Mouse (Mus musculus): ENCODE results near the gene Cxcl17.

DNA sequence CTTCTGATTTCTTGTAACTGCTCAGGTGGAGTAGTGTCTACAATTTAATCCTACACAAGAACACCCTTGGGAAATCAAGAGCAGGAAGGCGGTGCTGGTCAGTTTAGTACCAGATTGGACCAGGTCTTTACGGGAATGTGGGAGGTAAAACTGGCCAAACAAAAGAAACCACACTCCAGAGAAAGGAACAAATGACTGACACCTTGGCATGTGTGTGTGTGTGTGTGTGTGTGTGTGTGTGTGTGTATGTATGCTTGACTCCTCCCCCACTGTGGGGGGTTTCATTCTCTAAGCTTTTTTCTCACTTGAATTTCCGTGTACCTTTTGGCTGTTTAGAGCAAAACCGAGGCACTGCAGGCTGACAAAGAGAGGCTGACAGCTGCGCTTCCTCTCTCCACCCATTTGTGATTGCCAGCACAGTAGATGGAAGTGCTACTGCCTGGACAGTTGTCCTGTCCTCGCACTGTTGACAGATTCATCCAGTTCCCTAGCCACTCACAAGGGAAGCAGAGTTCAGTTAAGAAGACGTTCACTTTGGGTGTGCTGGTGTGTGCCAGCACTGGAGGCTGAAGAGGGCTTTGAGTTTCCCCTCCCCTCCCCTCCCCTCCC lies at the start of gene Cxcl17:
- TF ChIP-seq CTCF (IDR thresholded peaks at IDR 0.05; ENCODE audit: borderline replicate concordance, control insufficient read depth, extremely low read depth, insufficient read depth, low read length, poor library complexity) (no peak), POLR2A (IDR thresholded peaks at IDR 0.05; ENCODE audit: control insufficient read depth, extremely low read depth, insufficient read depth, low read length, poor library complexity) (no peak)
